Mouse (Mus musculus): Measurements from ENCODE around the gene Wnt2b. TPM values are rescaled to one million over a fixed set of nuclear protein-coding genes. Genes with fewer than 3 reads are reported as not detected.
A peak's percentile ranks its signal among the peaks of the same experiment; 100 is the strongest.

Gene Wnt2b
- total RNA-seq, 2 experiments from 2014 or later = 2.4 to 2.8 TPM

DNA sequence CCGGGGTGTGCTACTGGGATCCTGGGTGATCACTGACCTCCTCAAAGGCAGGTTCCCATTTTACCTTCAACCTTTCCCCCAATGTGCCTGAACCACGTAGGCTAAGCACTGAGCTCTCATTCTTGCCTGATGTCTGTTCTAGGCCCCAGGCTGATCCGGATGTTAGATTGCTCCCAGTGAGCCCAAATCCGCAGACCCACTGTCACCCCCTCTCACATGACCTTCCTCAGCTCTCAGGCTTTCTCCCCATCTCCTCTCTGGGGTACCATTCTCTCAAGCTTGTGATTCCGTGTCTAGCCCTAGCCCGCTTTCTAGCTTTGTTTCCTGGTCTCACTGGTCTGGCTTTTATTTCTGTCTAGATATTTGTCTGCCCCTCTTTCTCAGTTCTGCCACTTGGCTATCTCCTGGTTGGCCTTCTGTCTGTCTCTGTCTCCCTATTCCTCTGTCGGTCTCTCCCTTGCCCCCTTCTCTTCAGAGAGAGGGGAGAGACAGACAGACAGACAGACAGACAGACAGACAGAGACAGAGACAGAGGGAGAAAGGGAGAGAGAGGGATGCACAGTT is 4.4 kb upstream of the Wnt2b start:
- intact Hi-C loops (cut with DNase I) = loop anchor here (2.0 to 5.0 kb wide), 4 partner anchors 64 to 251 kb away; partner anchors contain the start of gene Rhoc
- DNase-seq = no peak

- no peak for DNase-seq
Observed at GRCm38 (mm10) chr3:104965070-104965855, 3.5 kb upstream of the Wnt2b start.

GRCm38 (mm10) chr3:104963331-104964276 is 1.9 kb upstream of the Wnt2b start:
- intact Hi-C loops (cut with DNase I) = no loop called here
- DNase-seq = no peak

More at GRCm38 (mm10) chr3:104965070-104965855, 3.5 kb upstream of the Wnt2b start:
- intact Hi-C loops (cut with DNase I) = loop anchor here (5.0 kb wide), 3 partner anchors 63 to 178 kb away; partner anchors contain the start of gene Rhoc

- intact Hi-C loops (cut with DNase I) = no loop called here
- no peak for DNase-seq
Observed at GRCm38 (mm10) chr3:104962866-104963265, 1.1 kb upstream of the Wnt2b start.

DNA sequence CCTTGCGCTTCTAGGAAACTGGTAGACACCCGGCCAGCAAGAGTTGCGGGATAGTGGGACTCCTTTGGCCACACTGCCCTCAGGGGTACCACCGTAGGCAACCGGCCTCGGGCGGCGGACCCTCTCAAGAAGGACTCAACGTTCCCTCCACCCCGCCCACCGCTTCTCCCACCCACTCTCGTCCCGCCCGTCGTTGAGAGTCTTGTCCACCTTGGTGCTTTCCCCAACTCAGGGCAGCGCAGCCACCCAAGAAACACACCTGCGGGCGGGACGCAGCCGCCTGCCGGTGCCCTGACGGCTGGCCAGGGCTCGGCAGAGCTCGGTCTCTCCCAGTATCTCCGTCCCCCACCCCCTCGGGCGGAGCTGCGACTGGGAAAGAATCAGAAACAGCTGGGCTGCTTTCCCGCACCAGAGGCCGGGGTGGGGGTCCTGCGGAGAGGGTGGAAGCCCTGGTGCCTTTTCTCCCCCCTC is 455 bp upstream of the Wnt2b start:
- DNase-seq = peak; percentile 28 to 36
- intact Hi-C loops (cut with DNase I) = no loop called here

GRCm38 (mm10) chr3:104960026-104961000 is 1.4 kb downstream of the Wnt2b start:
- intact Hi-C loops (cut with DNase I) = no loop called here
- DNase-seq = no peak

DNA sequence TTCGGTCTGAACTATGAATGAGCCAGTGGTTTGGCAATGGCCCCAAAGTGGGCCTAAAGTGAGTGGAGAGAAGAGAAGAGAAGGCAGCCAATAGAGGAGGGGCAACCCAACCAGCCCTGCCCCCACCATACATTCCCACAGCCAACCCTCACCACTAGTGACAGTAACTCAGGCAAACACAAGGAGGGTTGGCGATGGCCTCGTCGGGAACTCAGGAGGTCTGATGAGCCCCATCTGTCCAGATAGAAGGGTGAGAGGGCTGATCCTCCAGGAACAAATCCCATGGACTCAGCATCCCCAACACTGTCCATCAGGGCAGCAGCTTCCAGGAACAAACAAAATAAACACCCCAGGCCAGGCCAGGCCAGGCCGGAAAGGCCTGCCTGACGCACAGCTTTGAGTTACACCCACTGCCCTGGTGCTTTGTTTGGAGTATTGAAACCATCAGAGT is 5.6 kb downstream of the Wnt2b start:
- no peak for DNase-seq
- intact Hi-C loops (cut with DNase I) = no loop called here

- no peak for DNase-seq
- intact Hi-C loops (cut with DNase I) = no loop called here
Observed at GRCm38 (mm10) chr3:104954551-104954950, 7.2 kb downstream of the Wnt2b start.

- intact Hi-C loops (cut with DNase I) = no loop called here
Observed at GRCm38 (mm10) chr3:104954137-104954536, 7.6 kb downstream of the Wnt2b start.

GRCm38 (mm10) chr3:104952891-104953670 is 8.6 kb downstream of the Wnt2b start:
- DNase-seq = no peak
- intact Hi-C loops (cut with DNase I) = no loop called here

More at GRCm38 (mm10) chr3:104954137-104954536, 7.6 kb downstream of the Wnt2b start:
- no peak for DNase-seq

GRCm38 (mm10) chr3:104950926-104951325 is 10.8 kb downstream of the Wnt2b start:
- DNase-seq = no peak
- intact Hi-C loops (cut with DNase I) = no loop called here

GRCm38 (mm10) chr3:104944894-104945293 is 16.8 kb downstream of the Wnt2b start:
- intact Hi-C loops (cut with DNase I) = loop anchor here (5.0 kb wide), 1 partner anchor 58 kb away; no protein-coding TSS in a partner anchor
- DNase-seq = no peak

DNA sequence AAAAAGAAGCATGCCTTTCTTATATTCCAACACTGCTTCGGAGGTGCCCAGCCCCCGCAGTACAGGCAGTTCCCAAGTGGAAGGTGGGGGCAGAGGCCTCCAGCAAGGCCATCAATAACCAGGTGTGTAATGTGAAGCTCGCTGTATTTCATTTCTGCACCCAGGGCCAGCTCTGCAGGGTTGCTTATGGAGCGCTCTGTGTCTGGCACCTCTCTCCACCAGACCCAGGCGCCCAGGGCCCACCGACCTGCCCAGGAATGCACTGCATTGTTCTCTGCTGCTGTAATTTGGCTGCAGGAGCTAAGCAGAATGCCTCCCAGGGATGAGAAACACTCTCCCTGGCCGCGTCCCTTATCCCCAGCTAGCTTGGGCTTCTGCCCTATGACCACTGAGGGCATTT is 18.4 kb downstream of the Wnt2b start:
- intact Hi-C loops (cut with DNase I) = no loop called here
- DNase-seq = no peak

GRCm38 (mm10) chr3:104942682-104943081 is 19.0 kb downstream of the Wnt2b start:
- DNase-seq = no peak
- intact Hi-C loops (cut with DNase I) = no loop called here

- intact Hi-C loops (cut with DNase I) = no loop called here
- DNase-seq = no peak
Observed at GRCm38 (mm10) chr3:104940691-104941090, 21.0 kb downstream of the Wnt2b start.

- intact Hi-C loops (cut with DNase I) = no loop called here
- no peak for DNase-seq
Observed at GRCm38 (mm10) chr3:104938327-104938726, 23.4 kb downstream of the Wnt2b start.

GRCm38 (mm10) chr3:104937728-104938305 is 23.9 kb downstream of the Wnt2b start:
- intact Hi-C loops (cut with DNase I) = no loop called here
- no peak for DNase-seq

- no peak for DNase-seq
Observed at GRCm38 (mm10) chr3:104929385-104929784, 32.3 kb downstream of the Wnt2b start.

More at GRCm38 (mm10) chr3:104929385-104929784, 32.3 kb downstream of the Wnt2b start:
- intact Hi-C loops (cut with DNase I) = no loop called here
